Mouse (Mus musculus) E14TG2a.4 (cell line): Measurements from ENCODE around the gene Msmo1.

ENCODE experiments used
- CTCF ChIP-seq: conservative IDR thresholded peaks from 2 replicates; pipeline ENCODE4 v1.5.1; 2014; ENCODE audit warnings: low read length
- POU5F1 ChIP-seq: IDR thresholded peaks from 2 replicates; pipeline ENCODE4 v1.6.1; 2014; ENCODE audit warnings: low read length, borderline replicate concordance

DNA sequence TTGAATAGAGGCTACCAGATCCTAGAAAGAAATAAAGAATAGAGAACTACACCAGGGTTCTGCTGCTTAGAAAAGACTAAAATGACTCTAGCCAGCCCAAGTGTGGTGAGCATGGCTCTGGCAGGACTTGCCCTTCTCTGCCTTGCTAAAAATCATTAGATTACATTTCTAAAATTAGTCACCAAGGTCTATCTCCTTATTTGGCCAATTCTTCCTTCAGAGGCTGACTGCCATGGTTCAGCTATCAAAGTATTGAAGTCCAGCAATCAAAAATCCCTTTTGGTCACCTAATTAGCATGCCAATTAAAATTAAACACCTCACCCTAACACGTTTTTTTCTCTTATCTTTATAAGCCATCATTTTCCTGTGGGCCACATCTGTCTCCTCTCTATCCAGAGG lies 22.0 kb downstream of the Msmo1 start:
- no peak for TF ChIP-seq CTCF
- no peak for TF ChIP-seq POU5F1
